Mouse (Mus musculus) lung, embryonic 15.5 days (tissue): ENCODE data around the gene Srgap1. TPM values are rescaled to one million over a fixed set of nuclear protein-coding genes. Genes with fewer than 3 reads are reported as not detected.

Source experiments
- ATAC-seq: fragments of 200-750 bp; cut with Nextera tagmentation; 2 replicates; pipeline ENCODE4 v1.8.0; 2017; ENCODE audit warnings: moderate number of reproducible peaks, borderline replicate concordance; ENCODE audit not compliant: low FRiP score, low TSS enrichment; ENCODE audit errors: extremely low read depth
- H3K27ac ChIP-seq: fragments of 300-500 bp; sonication (generic); 2 replicates; pipeline ENCODE4 v1.5.1; 2015; ENCODE audit warnings: moderate library complexity, mild to moderate bottlenecking, inconsistent platforms
- H3K27me3 ChIP-seq: fragments of 300-500 bp; sonication (generic); 2 replicates; pipeline ENCODE4 v1.6.1; 2015; ENCODE audit warnings: inconsistent platforms
- H3K36me3 ChIP-seq: fragments of 300-500 bp; sonication (generic); 2 replicates; pipeline ENCODE4 v1.6.1; 2015; ENCODE audit warnings: inconsistent platforms
- H3K4me1 ChIP-seq: fragments of 300-500 bp; sonication (generic); 2 replicates; pipeline ENCODE4 v1.6.1; 2015; ENCODE audit warnings: inconsistent platforms
- H3K4me2 ChIP-seq: fragments of 300-500 bp; sonication (generic); 2 replicates; pipeline ENCODE4 v1.6.1; 2015; ENCODE audit warnings: inconsistent platforms, mild to moderate bottlenecking, moderate library complexity
- H3K4me3 ChIP-seq: fragments of 300-500 bp; sonication (generic); 2 replicates; pipeline ENCODE4 v1.5.1; 2015; ENCODE audit warnings: mild to moderate bottlenecking, inconsistent platforms
- H3K9ac ChIP-seq: fragments of 300-500 bp; sonication (generic); 2 replicates; pipeline ENCODE4 v1.6.1; 2015; ENCODE audit warnings: inconsistent platforms
- H3K9me3 ChIP-seq: fragments of 300-500 bp; sonication (generic); 2 replicates; pipeline ENCODE4 v1.6.1; 2016; ENCODE audit warnings: inconsistent platforms
- WGBS: fragments of 180-500 bp; shearing (Covaris S2); methylation state at CpG from one replicate; pipeline ENCODE4 v1.1.7; 2015; 5-methylcytosine and 5-hydroxymethylcytosine counted together
- polyA plus RNA-seq: library from polyadenylated mRNA; unstranded; fragments of >200 nt; fragmentation: Nextera tagmentation; extraction: Ambion mirVana; gene quantifications from 2 replicates; pipeline ENCODE4 v1.2.1, GENCODE M21; 2015

Gene Srgap1
- polyA plus RNA-seq, 1 experiment from 2014 or later = 10.7 TPM

DNA sequence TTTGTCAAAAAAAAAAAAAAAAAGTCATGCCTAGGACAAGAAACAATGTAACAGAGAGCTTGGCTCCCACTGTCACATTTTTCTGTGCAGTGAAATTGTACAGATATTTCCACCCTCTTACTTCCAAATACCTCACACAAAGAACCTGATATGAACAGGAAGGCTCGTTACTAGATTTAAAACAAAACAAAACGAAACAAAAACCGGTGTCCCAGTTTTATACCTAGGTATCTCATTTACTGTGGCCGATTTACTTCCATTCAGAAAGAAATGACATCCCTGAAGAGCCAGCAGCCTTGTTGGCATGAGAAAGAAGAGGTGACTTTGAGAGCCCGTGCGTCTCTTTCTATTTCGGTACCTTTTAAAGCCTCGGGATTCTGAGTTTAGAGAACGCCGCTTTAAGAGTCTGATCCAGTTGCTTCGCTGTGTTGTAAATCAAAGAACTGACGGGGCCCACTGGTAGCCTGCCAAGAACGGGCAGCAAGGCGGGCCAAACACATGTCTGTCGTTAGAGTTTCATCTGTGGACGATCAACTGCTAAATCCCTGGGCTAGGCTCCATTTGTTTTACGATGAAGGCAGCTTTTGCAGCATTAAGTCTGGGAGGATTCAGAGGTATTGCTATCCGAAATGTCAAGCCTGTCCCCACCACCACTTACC lies 210.5 kb downstream of the Srgap1 start:
- 40% methylated on average over 18 of the region's 18 CpGs for WGBS
- Histone ChIP-seq H3K4me1 (peaks cover 4% of the 10 kb centered on the region), H3K27ac (peak overlapping the region; percentile 81), H3K27me3 (no peaks in the 10 kb centered on the region), H3K9me3 (no peaks in the 10 kb centered on the region), H3K9ac (no peak overlapping the region), H3K4me3 (peak overlapping the region; percentile 19), H3K4me2 (peak overlapping the region; percentile 44), H3K36me3 (peaks cover 11% of the 10 kb centered on the region)
- ATAC-seq = peak; percentile 70; the same call in 1 of the 2 replicates

GRCm38 (mm10) chr10:121833443-121833842 lies 213.7 kb downstream of the Srgap1 start:
- H3K9ac ChIP-seq = no peak overlapping the region
- no peak overlapping the region for H3K27ac ChIP-seq
- H3K9me3 ChIP-seq = no peaks in the 10 kb centered on the region
- 85% methylated on average over 5 of the region's 5 CpGs for WGBS
- no peak for ATAC-seq
- H3K36me3 ChIP-seq = 0 out of 2 replicates have a peak, but pooled peaks cover 1% of the 10 kb centered on the region
- no peak overlapping the region for H3K4me2 ChIP-seq
- no peaks in the 10 kb centered on the region for H3K27me3 ChIP-seq
- no peak overlapping the region for H3K4me3 ChIP-seq
- H3K4me1 ChIP-seq = peaks cover 4% of the 10 kb centered on the region

DNA sequence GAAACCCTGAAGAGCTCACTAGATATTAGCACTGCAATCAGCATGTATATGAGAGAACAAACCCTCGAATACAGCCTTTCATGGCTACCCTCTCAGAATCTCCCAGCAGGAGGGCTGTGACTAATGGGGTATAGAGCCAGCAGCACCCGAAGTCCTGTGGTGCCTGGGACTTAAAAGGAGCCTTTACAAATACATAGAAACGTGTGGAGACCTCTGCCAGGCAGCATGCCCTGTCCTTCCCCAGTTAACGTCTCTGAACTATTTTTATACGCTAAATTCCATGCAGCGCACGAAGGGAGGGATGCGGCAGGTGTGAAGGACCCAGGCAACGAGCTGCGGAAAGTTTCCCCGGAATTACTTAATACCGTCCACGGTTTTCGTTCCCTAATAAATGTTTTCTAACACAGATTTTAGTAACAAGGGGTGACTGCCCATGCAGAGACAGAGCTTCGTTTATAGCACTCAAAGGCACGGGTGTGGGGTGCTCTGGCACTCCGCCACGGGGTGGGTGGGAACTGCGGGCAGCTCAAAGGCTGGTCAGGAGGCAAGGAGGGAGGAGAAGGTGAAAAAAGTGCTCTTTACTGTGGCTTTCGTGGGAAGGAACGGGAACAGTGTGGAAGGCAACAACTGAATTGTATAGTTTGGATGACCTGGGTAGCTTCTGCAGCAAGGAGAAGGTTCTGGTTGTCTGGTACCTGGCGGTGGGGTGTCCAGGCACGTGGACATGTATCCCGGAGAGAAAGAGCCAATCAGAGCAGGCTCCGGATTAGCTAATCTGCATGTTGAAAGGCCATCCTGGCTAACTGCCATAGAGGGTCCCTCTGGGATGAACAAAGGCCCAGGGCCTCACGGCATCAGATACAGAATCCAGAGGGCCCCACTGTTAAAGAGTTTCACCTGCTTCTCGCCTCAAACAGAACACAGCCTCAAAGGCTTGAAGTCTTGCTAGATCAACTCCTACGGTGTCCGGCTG lies 216.5 kb downstream of the Srgap1 start:
- Histone ChIP-seq H3K4me3 (no peak overlapping the region), H3K9ac (no peak overlapping the region), H3K27ac (no peak overlapping the region), H3K9me3 (no peaks in the 10 kb centered on the region), H3K4me2 (no peak overlapping the region), H3K27me3 (no peaks in the 10 kb centered on the region), H3K4me1 (0 out of 2 replicates have a peak, but pooled peaks cover 6% of the 10 kb centered on the region), H3K36me3 (no peaks in the 10 kb centered on the region)
- no peak for ATAC-seq
- 70% methylated on average over 29 of the region's 29 CpGs for WGBS

DNA sequence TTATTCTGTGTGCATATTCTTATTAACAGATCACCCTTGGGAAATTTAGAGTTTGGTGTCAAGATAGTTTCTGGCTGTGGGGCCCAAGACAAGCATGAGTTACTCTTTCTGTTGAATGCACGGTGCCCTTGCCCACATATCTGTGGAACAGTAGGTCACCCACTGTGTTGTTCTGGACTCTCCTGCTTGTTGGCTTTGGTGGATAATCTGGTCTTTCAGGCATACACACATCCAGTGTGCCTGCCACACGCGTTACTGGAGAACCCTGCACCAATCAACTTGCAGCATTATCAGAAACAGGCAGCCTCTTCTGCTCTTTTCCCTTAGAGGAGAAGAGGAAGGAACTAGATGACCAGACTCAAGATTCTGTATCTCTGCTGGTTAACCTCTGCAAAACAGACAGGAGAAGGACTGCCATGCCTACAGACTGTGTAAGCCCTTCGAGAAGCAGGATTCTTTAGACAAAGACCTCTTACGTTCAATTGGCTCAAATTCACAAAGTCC lies 217.3 kb downstream of the Srgap1 start:
- no peak overlapping the region for H3K27ac ChIP-seq
- no peak overlapping the region for H3K4me2 ChIP-seq
- H3K4me3 ChIP-seq = no peak overlapping the region
- H3K9ac ChIP-seq = no peak overlapping the region
- ATAC-seq = no peak
- H3K27me3 ChIP-seq = no peaks in the 10 kb centered on the region
- no peaks in the 10 kb centered on the region for H3K36me3 ChIP-seq
- H3K9me3 ChIP-seq = no peaks in the 10 kb centered on the region
- WGBS = 80% methylated on average over 5 of the region's 5 CpGs
- H3K4me1 ChIP-seq = 0 out of 2 replicates have a peak, but pooled peaks cover 6% of the 10 kb centered on the region

DNA sequence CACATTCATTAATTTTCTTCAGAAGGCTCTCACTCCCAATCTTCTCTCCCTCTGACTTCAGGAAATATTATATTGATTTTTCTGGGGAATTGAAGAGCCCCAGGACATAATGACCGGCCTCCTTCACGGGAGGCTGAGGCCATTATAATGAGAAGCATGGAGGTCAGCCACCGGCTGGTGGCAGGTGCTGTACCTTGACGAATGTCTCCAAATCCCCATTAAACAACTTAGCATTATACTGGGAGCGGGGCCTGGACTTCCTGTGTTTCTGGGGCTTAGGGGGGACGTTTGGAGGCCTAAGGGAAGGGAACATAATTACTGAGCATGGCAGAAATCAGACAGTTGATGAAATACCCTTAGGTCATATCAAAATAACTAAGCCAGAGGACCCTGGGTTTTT lies 218.1 kb downstream of the Srgap1 start:
- H3K9me3 ChIP-seq = no peaks in the 10 kb centered on the region
- 0 out of 2 replicates have a peak, but pooled peaks cover 6% of the 10 kb centered on the region for H3K4me1 ChIP-seq
- 63% methylated on average over 6 of the region's 6 CpGs for WGBS
- H3K4me3 ChIP-seq = no peak overlapping the region
- H3K27me3 ChIP-seq = no peaks in the 10 kb centered on the region
- H3K9ac ChIP-seq = no peak overlapping the region
- ATAC-seq = no peak
- H3K36me3 ChIP-seq = no peaks in the 10 kb centered on the region
- no peak overlapping the region for H3K4me2 ChIP-seq
- no peak overlapping the region for H3K27ac ChIP-seq

- WGBS = 40% methylated on average over 5 of the region's 5 CpGs
- no peak overlapping the region for H3K9ac ChIP-seq
- no peak for ATAC-seq
These were observed 224.4 kb downstream of the Srgap1 start for GRCm38 (mm10) chr10:121822674-121823073.

DNA sequence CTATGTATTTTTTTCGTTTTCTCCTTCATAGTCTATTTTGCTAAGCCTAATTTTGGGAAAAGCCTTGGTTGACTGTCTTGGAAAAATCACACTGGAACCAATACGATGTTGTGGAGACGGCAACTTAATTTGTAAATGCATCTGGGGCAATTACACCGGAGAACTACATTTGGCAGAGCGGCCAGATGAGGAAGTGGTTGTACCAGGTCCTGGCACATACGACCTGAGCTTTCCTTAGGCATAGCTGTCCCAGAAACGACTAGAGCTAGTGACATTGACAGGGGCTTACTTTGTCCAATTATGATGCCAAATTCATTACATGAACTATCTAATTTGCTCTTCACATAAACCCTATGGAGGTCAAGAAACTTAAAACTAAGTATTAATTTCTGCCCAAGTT lies 226.3 kb downstream of the Srgap1 start:
- Histone ChIP-seq H3K9ac (no peak overlapping the region), H3K27ac (no peak overlapping the region), H3K27me3 (no peaks in the 10 kb centered on the region), H3K4me2 (no peak overlapping the region), H3K4me1 (no peaks in the 10 kb centered on the region), H3K4me3 (no peak overlapping the region), H3K9me3 (no peaks in the 10 kb centered on the region), H3K36me3 (0 out of 2 replicates have a peak, but pooled peaks cover 6% of the 10 kb centered on the region)
- 85% methylated on average over 7 of the region's 7 CpGs for WGBS
- ATAC-seq = no peak

More at GRCm38 (mm10) chr10:121822674-121823073, 224.4 kb downstream of the Srgap1 start:
- H3K9me3 ChIP-seq = no peaks in the 10 kb centered on the region
- no peak overlapping the region for H3K4me3 ChIP-seq
- H3K4me1 ChIP-seq = 0 out of 2 replicates have a peak, but pooled peaks cover 4% of the 10 kb centered on the region
- H3K4me2 ChIP-seq = no peak overlapping the region
- H3K27ac ChIP-seq = no peak overlapping the region
- H3K27me3 ChIP-seq = no peaks in the 10 kb centered on the region
- H3K36me3 ChIP-seq = 0 out of 2 replicates have a peak, but pooled peaks cover 6% of the 10 kb centered on the region

DNA sequence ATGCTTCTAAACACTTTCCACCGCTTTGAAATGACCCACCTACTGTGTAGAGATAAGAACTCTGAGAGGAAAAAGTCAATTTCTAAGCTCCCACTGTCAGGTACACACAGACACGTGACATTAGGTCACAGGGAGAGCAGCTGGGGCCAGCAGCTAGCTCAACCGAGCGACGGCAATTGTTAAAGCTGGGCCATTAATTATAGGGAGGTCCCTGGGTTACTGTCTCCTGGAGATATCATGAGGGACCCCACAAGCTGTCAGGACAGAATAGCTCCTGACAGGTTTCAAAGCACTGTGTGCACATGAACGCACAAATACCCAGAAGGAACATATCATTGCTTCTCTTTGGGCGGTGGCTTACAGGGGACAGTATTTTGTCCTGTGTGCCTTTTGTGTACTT lies 229.1 kb downstream of the Srgap1 start:
- Histone ChIP-seq H3K4me3 (no peak overlapping the region), H3K4me2 (no peak overlapping the region), H3K27ac (no peak overlapping the region), H3K36me3 (0 out of 2 replicates have a peak, but pooled peaks cover 6% of the 10 kb centered on the region), H3K9ac (no peak overlapping the region), H3K27me3 (no peaks in the 10 kb centered on the region), H3K9me3 (no peaks in the 10 kb centered on the region), H3K4me1 (no peaks in the 10 kb centered on the region)
- ATAC-seq = no peak
- WGBS = 56% methylated on average over 7 of the region's 7 CpGs

- no peak overlapping the region for H3K4me3 ChIP-seq
- no peak overlapping the region for H3K9ac ChIP-seq
- no peak overlapping the region for H3K27ac ChIP-seq
- no peaks in the 10 kb centered on the region for H3K9me3 ChIP-seq
- no peak overlapping the region for H3K4me2 ChIP-seq
- peaks cover 6% of the 10 kb centered on the region; the same call in 1 of the 2 replicates for H3K36me3 ChIP-seq
- H3K4me1 ChIP-seq = no peaks in the 10 kb centered on the region
- ATAC-seq = no peak; the same call in 1 of the 2 replicates
- no peaks in the 10 kb centered on the region for H3K27me3 ChIP-seq
- WGBS = 82% methylated on average over 11 of the region's 11 CpGs
These were observed 239.3 kb downstream of the Srgap1 start for GRCm38 (mm10) chr10:121807771-121808170.

DNA sequence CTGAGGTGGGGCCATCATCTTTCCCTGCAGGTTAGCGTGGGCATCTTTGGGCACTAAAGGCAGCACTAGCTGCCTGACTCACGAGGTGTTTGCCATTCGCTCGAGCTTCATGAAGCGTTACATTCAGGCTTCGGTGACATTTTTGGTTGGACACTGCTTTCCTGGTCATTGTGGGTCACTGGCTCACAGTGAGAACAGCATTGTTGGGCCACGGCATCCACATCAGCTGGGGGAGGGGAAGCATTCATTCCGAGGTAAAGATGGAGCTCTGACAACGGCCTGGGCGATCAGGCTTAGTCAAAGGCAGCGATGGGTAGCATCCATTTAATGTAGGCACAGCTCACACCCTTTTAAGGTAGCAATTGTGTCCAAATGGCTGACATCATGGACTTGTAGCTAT lies 240.3 kb downstream of the Srgap1 start:
- H3K4me1 ChIP-seq = no peaks in the 10 kb centered on the region

GRCm38 (mm10) chr10:121805933-121806341 lies 241.2 kb downstream of the Srgap1 start:
- no peak overlapping the region for H3K4me3 ChIP-seq
- ATAC-seq = no peak
- no peaks in the 10 kb centered on the region for H3K4me1 ChIP-seq
- no peak overlapping the region for H3K9ac ChIP-seq
- H3K27me3 ChIP-seq = no peaks in the 10 kb centered on the region
- peaks cover 6% of the 10 kb centered on the region; the same call in 1 of the 2 replicates for H3K36me3 ChIP-seq
- H3K9me3 ChIP-seq = no peaks in the 10 kb centered on the region
- H3K4me2 ChIP-seq = no peak overlapping the region
- 67% methylated on average over 11 of the region's 11 CpGs for WGBS
- H3K27ac ChIP-seq = no peak overlapping the region

More for the DNA sequence above, 240.3 kb downstream of the Srgap1 start:
- Histone ChIP-seq H3K36me3 (peaks cover 6% of the 10 kb centered on the region; the same call in 1 of the 2 replicates), H3K9ac (no peak overlapping the region), H3K27me3 (no peaks in the 10 kb centered on the region), H3K4me2 (no peak overlapping the region), H3K9me3 (no peaks in the 10 kb centered on the region), H3K4me3 (no peak overlapping the region), H3K27ac (no peak overlapping the region)
- no peak for ATAC-seq
- WGBS = 87% methylated on average over 11 of the region's 11 CpGs
